Mouse (Mus musculus) frontal cortex, adult 2 months (tissue): ENCODE data around the gene Kctd14. TPM values are rescaled to one million over a fixed set of nuclear protein-coding genes. Genes with fewer than 3 reads are reported as not detected.

Experiments used
- DNase-seq, 2 experiments: peaks; one replicate each; pipeline ENCODE4 v3.0.0; 2022; ENCODE audit warnings: low spot score in 1 of 2; ENCODE audit errors: extremely low spot score in 1 of 2
- polyA plus RNA-seq: library from polyadenylated mRNA; depleted of rRNA; stranded (reverse); fragments of >200 nt; gene quantifications from 2 replicates; pipeline ENCODE4 v1.2.3, GENCODE M21; 2012

Gene Kctd14
- polyA plus RNA-seq, 1 experiment = 6.4 TPM

- DNase-seq = no peak
Measured at GRCm38 (mm10) chr7:97434517-97434916, 16.6 kb upstream of the Kctd14 start.

GRCm38 (mm10) chr7:97438986-97439385 lies 12.1 kb upstream of the Kctd14 start:
- DNase-seq = no peak

DNA sequence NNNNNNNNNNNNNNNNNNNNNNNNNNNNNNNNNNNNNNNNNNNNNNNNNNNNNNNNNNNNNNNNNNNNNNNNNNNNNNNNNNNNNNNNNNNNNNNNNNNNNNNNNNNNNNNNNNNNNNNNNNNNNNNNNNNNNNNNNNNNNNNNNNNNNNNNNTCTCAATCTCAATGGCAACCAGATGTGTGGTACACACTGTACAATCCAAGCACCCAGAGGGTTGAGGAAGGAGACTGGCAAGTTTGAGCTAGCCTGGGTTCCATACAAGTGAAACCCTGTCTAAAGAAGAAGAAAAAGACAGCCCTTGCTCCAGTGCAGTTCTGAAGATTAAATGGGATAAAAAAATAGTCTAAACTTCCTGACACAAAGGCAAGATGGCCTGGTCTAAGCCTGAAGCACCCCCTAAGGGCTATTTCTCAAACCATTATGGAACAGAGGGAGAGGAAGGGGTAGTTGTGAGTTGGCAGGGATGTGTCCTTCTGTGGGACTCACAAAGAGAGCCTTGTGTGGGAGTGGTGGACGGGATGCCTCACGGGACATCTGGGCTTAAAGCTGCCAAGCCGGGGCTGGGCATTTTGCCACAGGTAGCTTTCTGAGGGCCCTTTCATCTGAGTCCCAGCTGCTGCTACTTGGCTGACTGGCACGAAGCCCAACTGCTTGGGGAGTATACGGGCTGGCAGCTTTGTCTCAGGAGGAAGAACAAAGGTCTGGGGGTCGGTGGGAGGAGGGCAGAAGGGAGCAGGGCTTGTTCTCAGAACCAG lies 4.8 kb upstream of the Kctd14 start:
- DNase-seq = peak; percentile 90 to 94

GRCm38 (mm10) chr7:97447050-97447531 lies 4.0 kb upstream of the Kctd14 start:
- peak in 1 of 2 experiments; percentile 46 for DNase-seq

GRCm38 (mm10) chr7:97452196-97452595 lies 1.1 kb downstream of the Kctd14 start:
- DNase-seq = no peak

DNA sequence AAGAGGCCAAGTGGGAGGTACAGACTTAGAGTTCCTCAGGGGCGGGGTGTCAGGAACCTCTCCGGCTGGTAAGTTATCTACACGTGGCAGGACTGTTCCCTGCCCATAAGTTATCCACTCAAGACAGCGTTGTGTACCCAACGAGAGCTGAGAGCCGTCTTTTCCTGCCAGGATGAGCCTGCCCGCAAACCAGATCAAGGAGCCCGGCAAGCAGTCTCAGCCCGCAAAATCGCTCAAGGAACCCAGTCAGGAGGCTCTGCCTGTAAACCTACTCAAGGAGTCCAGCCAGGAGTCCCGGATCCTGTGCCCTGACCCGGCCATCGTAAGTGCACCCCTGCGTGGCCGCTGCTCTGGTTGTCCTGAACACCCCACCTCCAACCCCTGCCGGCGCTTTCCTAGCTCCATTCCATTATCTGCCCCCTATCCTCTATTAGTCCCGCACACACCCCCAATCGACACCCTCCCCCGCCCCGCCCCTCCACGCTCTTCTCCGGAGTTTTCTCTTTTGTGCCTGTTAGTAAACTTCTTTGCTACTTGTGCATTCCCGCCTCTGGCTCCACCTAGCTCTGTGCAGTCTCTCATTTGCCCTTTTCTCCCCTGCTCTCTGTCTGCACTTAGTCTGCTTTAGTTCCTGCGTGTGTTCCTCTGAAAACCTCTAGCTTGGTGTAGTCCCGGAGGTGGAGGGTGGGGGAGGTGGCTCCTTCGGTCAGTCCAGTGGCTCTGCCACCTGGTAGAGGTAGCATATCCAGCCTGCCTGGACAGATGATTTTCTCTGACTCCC lies 2.2 kb downstream of the Kctd14 start:
- DNase-seq = no peak

- DNase-seq = no peak
Measured at GRCm38 (mm10) chr7:97454795-97455194, 3.7 kb downstream of the Kctd14 start.

DNA sequence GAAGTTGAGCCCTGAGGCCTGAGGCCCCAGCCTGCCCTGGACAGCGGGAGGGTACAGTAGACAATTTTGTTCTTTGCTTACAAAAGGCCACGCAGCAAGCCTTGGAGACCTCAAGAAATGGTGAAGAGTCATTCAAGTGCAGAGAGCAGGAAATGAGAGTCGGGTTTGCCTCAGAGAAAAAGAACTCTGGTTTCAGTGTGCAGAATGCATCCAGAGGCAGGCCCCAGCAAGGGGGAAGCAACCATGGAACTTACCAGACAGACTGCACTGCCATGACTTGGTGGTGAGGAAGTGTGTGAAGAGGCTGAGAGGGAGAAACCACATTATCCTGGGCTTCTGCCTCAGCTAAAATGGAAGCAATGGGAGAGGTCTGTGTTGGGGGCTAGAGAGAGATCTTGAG lies 4.5 kb downstream of the Kctd14 start:
- DNase-seq = no peak

DNA sequence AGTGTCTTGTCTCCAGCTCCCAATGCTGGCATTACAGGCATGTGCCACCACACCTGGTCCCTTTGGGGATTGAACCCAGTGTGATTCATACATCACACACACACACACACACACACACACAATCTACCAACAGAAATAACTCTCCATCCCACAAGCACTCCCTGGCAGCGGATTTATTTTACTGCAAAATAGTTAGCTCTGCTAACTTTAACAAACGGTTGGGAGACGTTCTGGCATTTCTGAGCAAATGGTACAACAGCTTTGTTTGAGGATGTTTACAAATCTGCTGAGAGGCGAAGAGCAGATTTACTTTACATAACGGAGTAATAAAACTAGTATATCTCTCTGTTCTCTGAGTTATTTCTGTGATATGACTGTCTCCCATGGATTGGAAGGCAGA lies 21.9 kb downstream of the Kctd14 start:
- peak; percentile 7 to 33 for DNase-seq

GRCm38 (mm10) chr7:97479349-97479748 lies 28.2 kb downstream of the Kctd14 start:
- DNase-seq = no peak

DNA sequence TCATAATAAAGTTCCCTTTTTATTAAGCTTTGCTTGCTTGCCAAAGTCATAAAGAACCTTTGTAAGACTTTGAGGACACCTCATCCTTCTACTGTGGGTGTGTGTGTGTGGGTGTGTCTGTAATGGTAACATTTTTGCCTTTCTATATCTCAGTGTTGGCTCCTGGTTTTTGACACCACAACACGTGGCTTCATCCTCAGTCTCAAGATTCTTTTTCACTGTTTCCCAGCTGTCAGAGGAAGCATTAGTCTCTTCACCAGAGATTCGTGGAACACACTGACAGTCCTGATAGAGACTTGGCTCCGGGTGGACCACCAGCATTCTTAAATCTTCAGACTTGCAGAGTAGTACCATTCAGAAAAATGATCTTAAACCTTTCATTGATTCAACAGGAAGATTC lies 29.2 kb downstream of the Kctd14 start:
- no peak for DNase-seq

DNA sequence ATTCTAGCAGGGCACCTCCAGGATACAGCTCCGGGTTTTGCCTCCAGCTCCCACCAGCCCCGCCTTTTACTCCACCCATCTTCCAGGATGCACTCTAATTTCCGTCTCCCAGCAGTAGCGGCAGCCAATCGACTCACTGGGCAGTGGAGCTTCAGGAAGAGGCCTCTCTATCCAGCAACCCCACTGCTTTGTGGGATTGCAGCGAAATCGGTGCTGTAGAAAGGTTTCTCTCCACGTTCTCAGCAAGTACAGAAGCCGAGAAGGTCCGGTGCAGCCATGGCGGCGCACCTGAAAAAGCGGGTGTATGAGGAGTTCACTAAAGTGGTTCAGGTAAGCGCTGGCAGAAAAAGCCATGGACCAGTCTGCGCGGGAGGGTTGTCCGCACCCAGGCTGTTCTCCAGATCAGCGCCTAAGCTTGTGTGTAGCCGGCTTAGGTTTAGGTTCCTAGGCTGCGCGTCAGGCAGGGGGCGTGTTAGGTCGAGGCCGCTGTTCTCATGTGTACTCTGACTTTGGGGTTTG lies 29.8 kb downstream of the Kctd14 start, which contains the start of gene Ints4:
TSS of gene Ints4 (plus strand) at position 136 of the 519 bp plus-strand sequence.
- peak; percentile 94 to 98 for DNase-seq

GRCm38 (mm10) chr7:97483378-97483777 lies 32.3 kb downstream of the Kctd14 start:
- no peak for DNase-seq

- DNase-seq = no peak
Measured at GRCm38 (mm10) chr7:97491157-97491556, 40.0 kb downstream of the Kctd14 start.

DNA sequence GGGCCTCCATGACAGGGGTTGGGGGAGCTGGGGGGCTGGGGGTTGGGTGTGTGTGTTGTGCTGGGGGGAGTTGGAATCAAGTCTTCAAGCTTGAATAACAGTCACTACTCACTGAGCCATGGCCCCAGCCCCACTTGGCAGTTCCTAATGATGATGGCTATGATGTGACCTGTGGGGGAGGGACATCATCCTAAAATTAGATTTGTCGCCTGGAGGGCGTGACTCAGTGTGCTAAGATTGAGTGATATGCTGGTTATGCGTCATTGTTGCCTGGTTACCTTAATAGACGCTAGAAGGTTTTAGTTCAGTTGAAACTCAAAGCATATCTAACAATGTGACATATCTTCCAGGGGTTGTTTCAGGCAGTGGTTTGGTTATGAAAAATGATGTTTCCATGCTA lies 41.3 kb downstream of the Kctd14 start:
- DNase-seq = peak in 1 of 2 experiments; percentile 25

DNA sequence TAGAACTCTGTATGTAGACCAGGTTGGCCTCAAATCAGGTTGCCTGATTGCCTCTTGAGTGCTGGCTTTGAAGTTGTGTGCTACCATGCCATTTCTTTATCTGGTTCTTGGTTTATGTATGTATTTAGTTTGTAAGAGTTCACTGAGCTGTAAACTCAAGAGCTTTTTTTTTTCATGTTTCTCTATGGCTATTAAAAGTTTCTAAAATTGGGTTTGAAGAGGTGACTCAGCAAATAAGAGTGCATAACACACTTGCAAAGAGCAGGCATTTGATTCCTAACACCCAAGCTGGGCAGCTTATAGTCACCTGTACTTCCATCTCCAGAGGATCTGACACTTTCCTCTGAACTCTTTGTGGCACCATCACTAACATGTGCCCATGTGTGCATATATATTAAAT lies 43.9 kb downstream of the Kctd14 start:
- no peak for DNase-seq

- no peak for DNase-seq
Measured at GRCm38 (mm10) chr7:97500555-97501209, 49.6 kb downstream of the Kctd14 start.
